Mouse (Mus musculus) MEL (cell line): Measurements from ENCODE around the gene Lsamp. TPM values are rescaled to one million over a fixed set of nuclear protein-coding genes. Genes with fewer than 3 reads are reported as not detected.

Source experiments
- DNase-seq: peaks from one replicate; pipeline ENCODE4 v3.0.0; 2011; ENCODE audit warnings: low read depth, low spot score
- H3K27ac ChIP-seq: 2 replicates; pipeline ENCODE4 v1.5.1; 2012; ENCODE audit warnings: low read depth, mild to moderate bottlenecking, control low read depth, low read length, moderate library complexity; ENCODE audit not compliant: control insufficient read depth
- H3K27me3 ChIP-seq, 2 experiments: fragments of 150-350 bp in 1 of 2; sonication (generic) in 1 of 2; 2 replicates each; pipeline ENCODE4 v1.6.1; 2012; ENCODE audit warnings: low read length in 2 of 2, mild to moderate bottlenecking in 2 of 2, improper control_type of control experiment in 1 of 2, moderate library complexity in 1 of 2; ENCODE audit not compliant: insufficient read depth in 2 of 2, control insufficient read depth in 1 of 2
- H3K36me3 ChIP-seq, 2 experiments: 2 replicates each; pipeline ENCODE4 v1.6.1; 2012 to 2014; ENCODE audit warnings: low read length in 2 of 2, improper control_type of control experiment in 1 of 2, inconsistent platforms in 1 of 2, mild to moderate bottlenecking in 1 of 2; ENCODE audit not compliant: insufficient read depth in 2 of 2, control insufficient read depth in 1 of 2
- H3K4me1 ChIP-seq, 2 experiments: fragments of 150-350 bp in 1 of 2; sonication (generic) in 1 of 2; 2 replicates each; pipeline ENCODE4 v1.6.1; 2012; ENCODE audit warnings: low read length in 2 of 2, improper control_type of control experiment in 1 of 2, mild to moderate bottlenecking in 1 of 2; ENCODE audit not compliant: insufficient read depth in 2 of 2, control insufficient read depth in 1 of 2
- H3K4me3 ChIP-seq, 2 experiments: fragments of 150-350 bp in 1 of 2; sonication (generic) in 1 of 2; 2 replicates each; pipeline ENCODE4 v1.5.1; 2012; ENCODE audit warnings: low read depth in 2 of 2, low read length in 2 of 2, mild to moderate bottlenecking in 2 of 2, moderate library complexity in 2 of 2, control low read depth in 1 of 2, improper control_type of control experiment in 1 of 2; ENCODE audit not compliant: control insufficient read depth in 1 of 2, insufficient read depth in 1 of 2
- H3K79me2 ChIP-seq: 2 replicates; pipeline ENCODE4 v1.6.1; 2012; ENCODE audit warnings: mild to moderate bottlenecking, low read length, moderate library complexity; ENCODE audit not compliant: control insufficient read depth, poor library complexity, insufficient read depth
- H3K9ac ChIP-seq: 2 replicates; pipeline ENCODE4 v1.6.1; 2012; ENCODE audit warnings: low read depth, mild to moderate bottlenecking, control low read depth, low read length, moderate library complexity; ENCODE audit not compliant: control insufficient read depth, poor library complexity, severe bottlenecking
- H3K9me3 ChIP-seq: fragments of 150-350 bp; sonication (generic); replicated peaks from 2 replicates; pipeline ENCODE4 v1.6.1; 2012; ENCODE audit warnings: mild to moderate bottlenecking, low read length, improper control_type of control experiment, moderate library complexity; ENCODE audit not compliant: insufficient read depth
- CHD2 ChIP-seq: IDR thresholded peaks from 2 replicates; pipeline ENCODE4 v1.6.1; 2011; ENCODE audit warnings: low read length, improper control_type of control experiment
- CTCF ChIP-seq, 3 experiments: IDR thresholded peaks in 2 of 3; conservative IDR thresholded peaks in 1 of 3; 2 replicates each; pipeline ENCODE4 v1.5.1; 2011 to 2012; ENCODE audit warnings: low read length in 3 of 3, low read depth in 2 of 3, mild to moderate bottlenecking in 2 of 3, improper control_type of control experiment in 1 of 3, inconsistent platforms in 1 of 3, mixed read lengths in 1 of 3, moderate library complexity in 1 of 3; ENCODE audit not compliant: control insufficient read depth in 1 of 3, insufficient read depth in 1 of 3, poor library complexity in 1 of 3, severe bottlenecking in 1 of 3
- E2F4 ChIP-seq: IDR thresholded peaks from 2 replicates; pipeline ENCODE4 v1.6.1; 2011; ENCODE audit warnings: low read depth, low read length, improper control_type of control experiment, borderline replicate concordance
- ELF1 ChIP-seq: IDR thresholded peaks from 2 replicates; pipeline ENCODE4 v1.6.1; 2014; ENCODE audit warnings: low read depth, mild to moderate bottlenecking, inconsistent platforms, low read length, improper control_type of control experiment, moderate library complexity
- EP300 ChIP-seq, 2 experiments: IDR thresholded peaks; 2 replicates each; pipeline ENCODE4 v1.6.1; 2011; ENCODE audit warnings: improper control_type of control experiment in 2 of 2, low read length in 2 of 2, low read depth in 1 of 2, mild to moderate bottlenecking in 1 of 2
- HCFC1 ChIP-seq: IDR thresholded peaks from 2 replicates; pipeline ENCODE4 v1.6.1; 2012; ENCODE audit warnings: low read depth, mild to moderate bottlenecking, inconsistent platforms, low read length, improper control_type of control experiment, moderate library complexity
- JUND ChIP-seq: IDR thresholded peaks from 2 replicates; pipeline ENCODE4 v1.6.1; 2011; ENCODE audit warnings: low read depth, mild to moderate bottlenecking, improper control_type of control experiment, low read length
- MAX ChIP-seq: IDR thresholded peaks from 2 replicates; pipeline ENCODE4 v1.6.1; 2011; ENCODE audit warnings: low read length, improper control_type of control experiment
- MAZ ChIP-seq: IDR thresholded peaks from 2 replicates; pipeline ENCODE4 v1.6.1; 2012; ENCODE audit warnings: low read depth, mild to moderate bottlenecking, inconsistent platforms, low read length, improper control_type of control experiment
- NELFE ChIP-seq: IDR thresholded peaks from 2 replicates; pipeline ENCODE4 v1.6.1; 2011; ENCODE audit warnings: low read depth, low read length, improper control_type of control experiment
- POLR2A ChIP-seq, 2 experiments: IDR thresholded peaks; 2 replicates each; pipeline ENCODE4 v1.6.1; 2011 to 2012; ENCODE audit warnings: low read length in 2 of 2, mild to moderate bottlenecking in 2 of 2, control low read depth in 1 of 2, improper control_type of control experiment in 1 of 2, low read depth in 1 of 2, moderate library complexity in 1 of 2; ENCODE audit not compliant: control insufficient read depth in 1 of 2, insufficient read depth in 1 of 2, poor library complexity in 1 of 2
- POLR2AphosphoS2 ChIP-seq: IDR thresholded peaks from 2 replicates; pipeline ENCODE4 v1.6.1; 2011; ENCODE audit warnings: low read length, improper control_type of control experiment
- POLR2AphosphoS5 ChIP-seq: IDR thresholded peaks from 2 replicates; pipeline ENCODE4 v1.6.1; 2012; ENCODE audit warnings: low read depth, borderline replicate concordance, mild to moderate bottlenecking, inconsistent platforms, low read length, moderate library complexity, mixed read lengths
- RAD21 ChIP-seq: IDR thresholded peaks from 2 replicates; pipeline ENCODE4 v1.6.1; 2011; ENCODE audit warnings: mild to moderate bottlenecking, low read depth, low read length, improper control_type of control experiment
- RCOR1 ChIP-seq: IDR thresholded peaks from 2 replicates; pipeline ENCODE4 v1.6.1; 2012; ENCODE audit warnings: low read depth, mild to moderate bottlenecking, inconsistent platforms, low read length, improper control_type of control experiment
- SIN3A ChIP-seq: IDR thresholded peaks from 2 replicates; pipeline ENCODE4 v1.6.1; 2012; ENCODE audit warnings: low read length, improper control_type of control experiment, inconsistent platforms
- SMC3 ChIP-seq: IDR thresholded peaks from 2 replicates; pipeline ENCODE4 v1.6.1; 2011; ENCODE audit warnings: low read depth, low read length, improper control_type of control experiment
- TAL1 ChIP-seq: IDR thresholded peaks from 2 replicates; pipeline ENCODE4 v1.6.1; 2012; ENCODE audit warnings: mild to moderate bottlenecking, inconsistent platforms, low read length, moderate library complexity, mixed read lengths
- TBP ChIP-seq: IDR thresholded peaks from 2 replicates; pipeline ENCODE4 v1.8.0; 2011; ENCODE audit warnings: low read depth, low read length, improper control_type of control experiment
- UBTF ChIP-seq: IDR thresholded peaks from 2 replicates; pipeline ENCODE4 v1.6.1; 2012; ENCODE audit warnings: low read depth, mild to moderate bottlenecking, inconsistent platforms, low read length, improper control_type of control experiment, moderate library complexity, borderline replicate concordance; ENCODE audit not compliant: insufficient read depth
- USF2 ChIP-seq, 2 experiments: IDR thresholded peaks; 2 replicates each; pipeline ENCODE4 v1.6.1; 2011 to 2012; ENCODE audit warnings: improper control_type of control experiment in 2 of 2, low read length in 2 of 2, borderline replicate concordance in 1 of 2, inconsistent platforms in 1 of 2, low read depth in 1 of 2, mild to moderate bottlenecking in 1 of 2; ENCODE audit not compliant: insufficient read depth in 1 of 2
- ZNF384 ChIP-seq: IDR thresholded peaks from 2 replicates; pipeline ENCODE4 v1.6.1; 2012; ENCODE audit warnings: low read depth, mild to moderate bottlenecking, inconsistent platforms, low read length, improper control_type of control experiment
- polyA plus RNA-seq, 2 experiments: library from polyadenylated mRNA; stranded (reverse) in 1 of 2; unstranded in 1 of 2; fragments of >175 nt in 1 of 2; fragments of >200 nt in 1 of 2; gene quantifications; 2 replicates each; pipeline versions ENCODE4 v1.2.1 to v1.2.4; 2012; ENCODE audit warnings: low replicate concordance in 2 of 2, low read depth in 1 of 2; ENCODE audit not compliant: insufficient read length in 2 of 2, insufficient read depth in 1 of 2, missing spikeins in 1 of 2
- total RNA-seq: library from RNA; depleted of rRNA; stranded (reverse); fragments of 300-350 nt; gene quantifications from 2 replicates; pipeline ENCODE4 v1.2.3, GENCODE M21; 2012

Gene Lsamp
- total and polyA plus RNA-seq, 3 experiments, result 0.42 TPM; not detected in 2

GRCm38 (mm10) chr16:40369677-40370076 is 385.5 kb downstream of the Lsamp start:
- Histone ChIP-seq H3K36me3 (no peaks in the 10 kb centered on the region), H3K9ac (no peak overlapping the region), H3K4me3 (no peak overlapping the region), H3K79me2 (no peaks in the 10 kb centered on the region), H3K4me1 (no peaks in the 10 kb centered on the region), H3K27ac (no peak overlapping the region), H3K9me3 (no peaks in the 10 kb centered on the region), H3K27me3 (no peaks in the 10 kb centered on the region)
- DNase-seq, result no peak
- TF ChIP-seq ELF1 (no peak), RCOR1 (no peak), POLR2A (IDR thresholded peaks at IDR 0.05; ENCODE audit: control insufficient read depth in 1 of 2, insufficient read depth in 1 of 2, low read depth in 1 of 2, low read length in 2 of 2, poor library complexity in 1 of 2) (no peak), CTCF (IDR thresholded peaks at IDR 0.05 in 2 of 3, conservative IDR thresholded peaks at IDR 0.05 in 1 of 3; ENCODE audit: control insufficient read depth in 1 of 3, insufficient read depth in 1 of 3, low read depth in 2 of 3, low read length in 3 of 3, poor library complexity in 1 of 3, severe bottlenecking in 1 of 3) (no peak), TBP (no peak), POLR2AphosphoS2 (no peak), E2F4 (no peak), JUND (no peak), TAL1 (no peak), HCFC1 (no peak), MAX (no peak), MAZ (no peak), SMC3 (no peak), USF2 (IDR thresholded peaks at IDR 0.05; ENCODE audit: borderline replicate concordance in 1 of 2, insufficient read depth in 1 of 2, low read depth in 1 of 2, low read length in 2 of 2) (no peak), UBTF (no peak), EP300 (IDR thresholded peaks at IDR 0.05; ENCODE audit: low read depth in 1 of 2, low read length in 2 of 2) (no peak), CHD2 (no peak), POLR2AphosphoS5 (no peak)

- no peaks in the 10 kb centered on the region for H3K27me3 ChIP-seq
- no peak for DNase-seq
- no peaks in the 10 kb centered on the region for H3K9me3 ChIP-seq
- TF ChIP-seq EP300 (IDR thresholded peaks at IDR 0.05; ENCODE audit: low read depth in 1 of 2, low read length in 2 of 2), result no peak
- TF ChIP-seq SMC3, result no peak
- no peak for TF ChIP-seq POLR2A (IDR thresholded peaks at IDR 0.05; ENCODE audit: control insufficient read depth in 1 of 2, insufficient read depth in 1 of 2, low read depth in 1 of 2, low read length in 2 of 2, poor library complexity in 1 of 2)
- TF ChIP-seq JUND, result no peak
- no peak for TF ChIP-seq ZNF384
- no peak for TF ChIP-seq RAD21
- no peak for TF ChIP-seq SIN3A
- TF ChIP-seq POLR2AphosphoS5, result no peak
- no peak for TF ChIP-seq NELFE
- no peak for TF ChIP-seq E2F4
- no peaks in the 10 kb centered on the region for H3K4me1 ChIP-seq
- no peak overlapping the region for H3K27ac ChIP-seq
- H3K4me3 ChIP-seq, result no peak overlapping the region
- H3K36me3 ChIP-seq, result no peaks in the 10 kb centered on the region
- H3K79me2 ChIP-seq, result no peaks in the 10 kb centered on the region
- H3K9ac ChIP-seq, result no peak overlapping the region
Observed at GRCm38 (mm10) chr16:40371291-40371690, 387.1 kb downstream of the Lsamp start.
